Mouse (Mus musculus) neural tube, embryonic 14.5 days (tissue): ENCODE measurements around the gene Dhx40. TPM values are rescaled to one million over a fixed set of nuclear protein-coding genes. Genes with fewer than 3 reads are reported as not detected.
A peak's percentile ranks its signal among the peaks of the same experiment; 100 is the strongest.

Source experiments
- ATAC-seq: fragments of 200-750 bp; cut with Nextera tagmentation; 2 replicates; pipeline ENCODE4 v1.8.0; 2017; ENCODE audit warnings: low read depth, mild to moderate bottlenecking, moderate TSS enrichment, moderate library complexity
- H3K27ac ChIP-seq: fragments of 300-500 bp; sonication (generic); 2 replicates; pipeline ENCODE4 v1.5.1; 2014; ENCODE audit warnings: low read depth, mild to moderate bottlenecking, control low read depth, low read length, moderate library complexity, mixed read lengths
- H3K27me3 ChIP-seq: fragments of 300-500 bp; sonication (generic); 2 replicates; pipeline ENCODE4 v1.6.1; 2014; ENCODE audit warnings: low read length; ENCODE audit not compliant: control insufficient read depth, insufficient read depth
- H3K36me3 ChIP-seq: fragments of 300-500 bp; sonication (generic); 2 replicates; pipeline ENCODE4 v1.6.1; 2014; ENCODE audit warnings: low read length, mixed read lengths; ENCODE audit not compliant: control insufficient read depth, insufficient read depth
- H3K4me1 ChIP-seq: fragments of 300-500 bp; sonication (generic); 2 replicates; pipeline ENCODE4 v1.6.1; 2014; ENCODE audit warnings: low read length; ENCODE audit not compliant: control insufficient read depth, insufficient read depth
- H3K4me2 ChIP-seq: fragments of 300-500 bp; sonication (generic); 2 replicates; pipeline ENCODE4 v1.6.1; 2014; ENCODE audit warnings: mild to moderate bottlenecking, low read depth, low read length, control low read depth
- H3K4me3 ChIP-seq: fragments of 300-500 bp; sonication (generic); 2 replicates; pipeline ENCODE4 v1.5.1; 2014; ENCODE audit warnings: low read depth, low read length, control low read depth, mixed read lengths
- H3K9ac ChIP-seq: fragments of 300-500 bp; sonication (generic); replicated peaks from 2 replicates; pipeline ENCODE4 v1.6.1; 2014; ENCODE audit warnings: low read depth, mild to moderate bottlenecking, control low read depth, low read length, mixed read lengths
- H3K9me3 ChIP-seq: fragments of 300-500 bp; sonication (generic); 2 replicates; pipeline ENCODE4 v1.6.1; 2016; ENCODE audit warnings: low read length; ENCODE audit not compliant: control insufficient read depth
- WGBS: fragments of 180-500 bp; shearing (Covaris S2); extraction: QIAGEN DNeasy Blood & Tissue Kit; methylation state at CpG from one replicate; pipeline ENCODE4 v1.1.7; 2014; 5-methylcytosine and 5-hydroxymethylcytosine counted together
- polyA plus RNA-seq: library from polyadenylated mRNA; unstranded; fragments of >200 nt; fragmentation: Nextera tagmentation; extraction: Ambion mirVana; gene quantifications from 2 replicates; pipeline ENCODE4 v1.2.1, GENCODE M21; 2014

The Dhx40 gene
- polyA plus RNA-seq = 19.3 and 21.9 TPM in 2 replicates

- WGBS = 5% methylated on average over 40 of the region's 40 CpGs
- Histone ChIP-seq H3K4me1 (peaks cover 9% of the 10 kb centered on the region), H3K27me3 (no peaks in the 10 kb centered on the region), H3K9ac (peak within 1 kb of the TSS; percentile 41), H3K9me3 (no peaks in the 10 kb centered on the region), H3K36me3 (peaks cover 12% of the 10 kb centered on the region; the same call in 1 of the 2 replicates), H3K27ac (peak within 1 kb of the TSS; percentile 75), H3K4me2 (peak within 1 kb of the TSS; percentile 60), H3K4me3 (peak within 1 kb of the TSS; percentile 86)
- ATAC-seq = peak; percentile 95
These were observed at the start of gene Dhx40 for GRCm38 (mm10) chr11:86807505-86807989. Gene Dhx40 (minus strand): TSS chr11:86807746.

- no peaks in the 10 kb centered on the region for H3K9me3 ChIP-seq
- WGBS = 60% methylated on average over 12 of the region's 12 CpGs
- ATAC-seq = no peak
- no peak overlapping the region for H3K27ac ChIP-seq
- H3K4me3 ChIP-seq = no peak overlapping the region
- no peaks in the 10 kb centered on the region for H3K36me3 ChIP-seq
- H3K4me2 ChIP-seq = no peak overlapping the region
- peaks cover 12% of the 10 kb centered on the region for H3K4me1 ChIP-seq
- no peak overlapping the region for H3K9ac ChIP-seq
- no peaks in the 10 kb centered on the region for H3K27me3 ChIP-seq
These were observed 48.3 kb upstream of the Dhx40 start for GRCm38 (mm10) chr11:86855639-86856425.

GRCm38 (mm10) chr11:86853081-86853480 lies 45.5 kb upstream of the Dhx40 start:
- Histone ChIP-seq H3K9me3 (no peaks in the 10 kb centered on the region), H3K9ac (no peak overlapping the region), H3K27me3 (no peaks in the 10 kb centered on the region), H3K27ac (no peak overlapping the region), H3K4me1 (peaks cover 12% of the 10 kb centered on the region), H3K4me3 (no peak overlapping the region), H3K36me3 (no peaks in the 10 kb centered on the region), H3K4me2 (no peak overlapping the region)
- ATAC-seq = no peak
- 61% methylated on average over 3 of the region's 3 CpGs for WGBS

- Histone ChIP-seq H3K9me3 (no peaks in the 10 kb centered on the region), H3K4me3 (no peak overlapping the region), H3K4me2 (no peak overlapping the region), H3K4me1 (peaks cover 12% of the 10 kb centered on the region), H3K27me3 (no peaks in the 10 kb centered on the region), H3K36me3 (no peaks in the 10 kb centered on the region), H3K27ac (no peak overlapping the region), H3K9ac (no peak overlapping the region)
- 47% methylated on average over 13 of the region's 13 CpGs for WGBS
- ATAC-seq = no peak
These were observed 45.0 kb upstream of the Dhx40 start for GRCm38 (mm10) chr11:86852534-86853054.

- H3K4me2 ChIP-seq = no peak overlapping the region
- H3K4me3 ChIP-seq = no peak overlapping the region
- H3K27ac ChIP-seq = no peak overlapping the region
- no peaks in the 10 kb centered on the region for H3K9me3 ChIP-seq
- H3K36me3 ChIP-seq = no peaks in the 10 kb centered on the region
- ATAC-seq = no peak
- H3K4me1 ChIP-seq = peaks cover 12% of the 10 kb centered on the region
- 19% methylated on average over 7 of the region's 7 CpGs for WGBS
- no peak overlapping the region for H3K9ac ChIP-seq
- H3K27me3 ChIP-seq = no peaks in the 10 kb centered on the region
These were observed 44.4 kb upstream of the Dhx40 start for GRCm38 (mm10) chr11:86851714-86852533.

GRCm38 (mm10) chr11:86851234-86851671 lies 43.7 kb upstream of the Dhx40 start:
- no peak overlapping the region for H3K4me3 ChIP-seq
- H3K27ac ChIP-seq = peak overlapping the region; percentile 64; the same call in 1 of the 2 replicates
- ATAC-seq = no peak
- H3K27me3 ChIP-seq = no peaks in the 10 kb centered on the region
- no peak overlapping the region for H3K4me2 ChIP-seq
- 50% methylated on average over 7 of the region's 7 CpGs for WGBS
- no peaks in the 10 kb centered on the region for H3K9me3 ChIP-seq
- H3K36me3 ChIP-seq = no peaks in the 10 kb centered on the region
- peaks cover 12% of the 10 kb centered on the region for H3K4me1 ChIP-seq
- H3K9ac ChIP-seq = no peak overlapping the region

GRCm38 (mm10) chr11:86843831-86844230 lies 36.3 kb upstream of the Dhx40 start:
- no peak overlapping the region for H3K9ac ChIP-seq
- ATAC-seq = no peak
- H3K9me3 ChIP-seq = no peaks in the 10 kb centered on the region
- H3K4me1 ChIP-seq = peaks cover 8% of the 10 kb centered on the region; the same call in 1 of the 2 replicates
- H3K27ac ChIP-seq = no peak overlapping the region
- H3K4me2 ChIP-seq = no peak overlapping the region
- WGBS = 79% methylated on average over 5 of the region's 5 CpGs
- H3K4me3 ChIP-seq = no peak overlapping the region
- no peaks in the 10 kb centered on the region for H3K27me3 ChIP-seq
- H3K36me3 ChIP-seq = no peaks in the 10 kb centered on the region

- Histone ChIP-seq H3K36me3 (no peaks in the 10 kb centered on the region), H3K27ac (no peak overlapping the region), H3K9me3 (no peaks in the 10 kb centered on the region), H3K4me3 (no peak overlapping the region), H3K4me1 (peaks cover 8% of the 10 kb centered on the region; the same call in 1 of the 2 replicates), H3K9ac (no peak overlapping the region), H3K4me2 (no peak overlapping the region), H3K27me3 (no peaks in the 10 kb centered on the region)
- no peak for ATAC-seq
- 78% methylated on average over 8 of the region's 8 CpGs for WGBS
These were observed 33.7 kb upstream of the Dhx40 start for GRCm38 (mm10) chr11:86841261-86841660.
